Mouse (Mus musculus) midbrain, embryonic 10.5 days (tissue): Measurements from ENCODE around the gene Lamtor2. TPM values are rescaled to one million over a fixed set of nuclear protein-coding genes. Genes with fewer than 3 reads are reported as not detected.

Experiments
- DNase-seq: peaks from one replicate; pipeline ENCODE4 v3.0.0-alpha.2; 2017; ENCODE audit warnings: low spot score
- H3K27ac ChIP-seq: fragments of 300-500 bp; sonication (generic); replicated peaks from 2 replicates; pipeline ENCODE4 v1.5.1; 2016; ENCODE audit warnings: mild to moderate bottlenecking
- H3K27me3 ChIP-seq: fragments of 300-500 bp; sonication (generic); 2 replicates; pipeline ENCODE4 v1.6.1; 2016; ENCODE audit warnings: low read depth, mild to moderate bottlenecking; ENCODE audit not compliant: poor library complexity, severe bottlenecking
- H3K36me3 ChIP-seq: fragments of 300-500 bp; sonication (generic); 2 replicates; pipeline ENCODE4 v1.6.1; 2016; ENCODE audit warnings: mild to moderate bottlenecking, moderate library complexity
- H3K4me1 ChIP-seq: fragments of 300-500 bp; sonication (generic); 2 replicates; pipeline ENCODE4 v1.6.1; 2016
- H3K4me3 ChIP-seq: fragments of 300-500 bp; sonication (generic); 2 replicates; pipeline ENCODE4 v1.5.1; 2016; ENCODE audit warnings: mild to moderate bottlenecking, moderate library complexity
- H3K9me3 ChIP-seq: fragments of 300-500 bp; sonication (generic); replicated peaks from 2 replicates; pipeline ENCODE4 v1.6.1; 2016; ENCODE audit warnings: mild to moderate bottlenecking
- WGBS: fragments of 180-500 bp; shearing (Covaris S2); methylation state at CpG from one replicate; pipeline ENCODE4 v1.1.7; 2016; 5-methylcytosine and 5-hydroxymethylcytosine counted together
- polyA plus RNA-seq: library from polyadenylated mRNA; unstranded; fragments of >200 nt; fragmentation: Nextera tagmentation; extraction: Ambion mirVana; gene quantifications from 2 replicates; pipeline ENCODE4 v1.2.1, GENCODE M21; 2016

Gene Lamtor2
- polyA plus RNA-seq, 1 experiment from 2014 or later = 175 TPM

GRCm38 (mm10) chr3:88512141-88512895 is 40.6 kb downstream of the Lamtor2 start:
- H3K4me1 ChIP-seq = peaks cover 50% of the 10 kb centered on the region
- peak overlapping the region; percentile 69 for H3K27ac ChIP-seq
- H3K4me3 ChIP-seq = 0 out of 2 replicates have a peak overlapping the region, but pooled peaks have one; percentile 9
- DNase-seq = no peak
- 42% methylated on average over 6 of the region's 6 CpGs for WGBS
- no peaks in the 10 kb centered on the region for H3K9me3 ChIP-seq
- H3K36me3 ChIP-seq = no peaks in the 10 kb centered on the region
- no peaks in the 10 kb centered on the region for H3K27me3 ChIP-seq

GRCm38 (mm10) chr3:88511559-88511958 is 41.3 kb downstream of the Lamtor2 start:
- no peak for DNase-seq
- Histone ChIP-seq H3K36me3 (no peaks in the 10 kb centered on the region), H3K4me3 (no peak overlapping the region), H3K27ac (peak overlapping the region; percentile 69), H3K27me3 (no peaks in the 10 kb centered on the region), H3K4me1 (peaks cover 50% of the 10 kb centered on the region), H3K9me3 (no peaks in the 10 kb centered on the region)
- 46% methylated on average over 4 of the region's 4 CpGs for WGBS

GRCm38 (mm10) chr3:88510421-88511289 is 42.2 kb downstream of the Lamtor2 start:
- WGBS = 58% methylated on average over 13 of the region's 13 CpGs
- no peak for DNase-seq
- Histone ChIP-seq H3K9me3 (no peaks in the 10 kb centered on the region), H3K27me3 (no peaks in the 10 kb centered on the region), H3K36me3 (no peaks in the 10 kb centered on the region), H3K4me1 (peaks cover 55% of the 10 kb centered on the region), H3K4me3 (peak overlapping the region; percentile 56), H3K27ac (peak overlapping the region; percentile 89)

- DNase-seq = peak; percentile 92
- under 1% methylated on average over 31 of the region's 31 CpGs for WGBS
- Histone ChIP-seq H3K9me3 (no peaks in the 10 kb centered on the region), H3K4me3 (peak within 1 kb of the TSS; percentile 56), H3K4me1 (peaks cover 57% of the 10 kb centered on the region), H3K27me3 (peaks cover 6% of the 10 kb centered on the region), H3K27ac (peak within 1 kb of the TSS; percentile 89), H3K36me3 (no peaks in the 10 kb centered on the region)
Measured at GRCm38 (mm10) chr3:88509692-88510420, 43.0 kb downstream of the Lamtor2 start, which contains the start of gene Lmna. Gene Lmna, minus strand, starts transcription at chr3:88509956.

- H3K36me3 ChIP-seq = no peaks in the 10 kb centered on the region
- peaks cover 53% of the 10 kb centered on the region for H3K4me1 ChIP-seq
- H3K27ac ChIP-seq = peak overlapping the region; percentile 89
- H3K4me3 ChIP-seq = peak overlapping the region; percentile 56
- 80% methylated on average over 3 of the region's 3 CpGs for WGBS
- no peaks in the 10 kb centered on the region for H3K9me3 ChIP-seq
- H3K27me3 ChIP-seq = peaks cover 11% of the 10 kb centered on the region
- DNase-seq = no peak
Measured at GRCm38 (mm10) chr3:88509250-88509649, 43.6 kb downstream of the Lamtor2 start.

- no peaks in the 10 kb centered on the region for H3K9me3 ChIP-seq
- H3K4me1 ChIP-seq = peaks cover 55% of the 10 kb centered on the region
- 49% methylated on average over 7 of the region's 7 CpGs for WGBS
- peaks cover 45% of the 10 kb centered on the region for H3K27me3 ChIP-seq
- H3K4me3 ChIP-seq = no peak overlapping the region
- no peak for DNase-seq
- H3K27ac ChIP-seq = no peak overlapping the region
- H3K36me3 ChIP-seq = no peaks in the 10 kb centered on the region
Measured at GRCm38 (mm10) chr3:88505765-88506164, 47.1 kb downstream of the Lamtor2 start.

- no peak for DNase-seq
- 78% methylated on average over 6 of the region's 6 CpGs for WGBS
- Histone ChIP-seq H3K4me1 (peaks cover 53% of the 10 kb centered on the region), H3K36me3 (no peaks in the 10 kb centered on the region), H3K27ac (no peak overlapping the region), H3K4me3 (no peak overlapping the region), H3K27me3 (peaks cover 49% of the 10 kb centered on the region), H3K9me3 (no peaks in the 10 kb centered on the region)
Measured at GRCm38 (mm10) chr3:88505081-88505480, 47.8 kb downstream of the Lamtor2 start.

- H3K27me3 ChIP-seq = peaks cover 49% of the 10 kb centered on the region
- H3K27ac ChIP-seq = no peak overlapping the region
- no peak for DNase-seq
- H3K4me1 ChIP-seq = peaks cover 45% of the 10 kb centered on the region
- no peaks in the 10 kb centered on the region for H3K9me3 ChIP-seq
- no peak overlapping the region for H3K4me3 ChIP-seq
- 40% methylated on average over 8 of the region's 8 CpGs for WGBS
- H3K36me3 ChIP-seq = no peaks in the 10 kb centered on the region
Measured at GRCm38 (mm10) chr3:88503881-88504746, 48.8 kb downstream of the Lamtor2 start.

- 0 out of 2 replicates have a peak overlapping the region, but pooled peaks have one; percentile 74 for H3K27ac ChIP-seq
- no peaks in the 10 kb centered on the region for H3K36me3 ChIP-seq
- no peaks in the 10 kb centered on the region for H3K9me3 ChIP-seq
- H3K4me3 ChIP-seq = peak overlapping the region; percentile 68
- DNase-seq = no peak
- peaks cover 45% of the 10 kb centered on the region for H3K4me1 ChIP-seq
- H3K27me3 ChIP-seq = peaks cover 49% of the 10 kb centered on the region
- WGBS = 20% methylated on average over 4 of the region's 4 CpGs
Measured at GRCm38 (mm10) chr3:88503505-88503863, 49.4 kb downstream of the Lamtor2 start.

GRCm38 (mm10) chr3:88502641-88503504 is 50.0 kb downstream of the Lamtor2 start:
- no peaks in the 10 kb centered on the region for H3K9me3 ChIP-seq
- peak overlapping the region; percentile 74 for H3K27ac ChIP-seq
- H3K27me3 ChIP-seq = peaks cover 49% of the 10 kb centered on the region
- DNase-seq = peak; percentile 59
- no peaks in the 10 kb centered on the region for H3K36me3 ChIP-seq
- peak overlapping the region; percentile 68 for H3K4me3 ChIP-seq
- peaks cover 46% of the 10 kb centered on the region for H3K4me1 ChIP-seq
- under 1% methylated on average over 55 of the region's 55 CpGs for WGBS

GRCm38 (mm10) chr3:88502031-88502571 is 50.8 kb downstream of the Lamtor2 start:
- no peak for DNase-seq
- Histone ChIP-seq H3K4me3 (peak overlapping the region; percentile 68), H3K27ac (no peak overlapping the region), H3K4me1 (peaks cover 50% of the 10 kb centered on the region), H3K36me3 (no peaks in the 10 kb centered on the region), H3K27me3 (peaks cover 49% of the 10 kb centered on the region), H3K9me3 (no peaks in the 10 kb centered on the region)
- WGBS = 14% methylated on average over 11 of the region's 11 CpGs
